Mouse (Mus musculus) limb, embryonic 14.5 days (tissue): ENCODE results near the gene Dennd1a. TPM values are rescaled to one million over a fixed set of nuclear protein-coding genes. Genes with fewer than 3 reads are reported as not detected.

Source experiments
- ATAC-seq: fragments of 200-750 bp; cut with Nextera tagmentation; 2 replicates; pipeline ENCODE4 v1.8.0; 2017; ENCODE audit warnings: low read depth, moderate number of reproducible peaks, moderate TSS enrichment; ENCODE audit not compliant: low FRiP score
- DNase-seq: peaks from one replicate; pipeline ENCODE4 v3.0.0-alpha.2; 2015; ENCODE audit warnings: low spot score
- H3K27ac ChIP-seq: fragments of 300-500 bp; sonication (generic); replicated peaks from 2 replicates; pipeline ENCODE4 v1.5.1; 2014; ENCODE audit warnings: low read depth, mild to moderate bottlenecking, low read length, moderate library complexity, mixed read lengths
- H3K27me3 ChIP-seq: fragments of 300-500 bp; sonication (generic); 2 replicates; pipeline ENCODE4 v1.6.1; 2014; ENCODE audit warnings: low read length, mixed read lengths; ENCODE audit not compliant: control insufficient read depth, insufficient read depth
- H3K36me3 ChIP-seq: fragments of 300-500 bp; sonication (generic); 2 replicates; pipeline ENCODE4 v1.6.1; 2014; ENCODE audit warnings: mild to moderate bottlenecking, low read length, moderate library complexity, mixed read lengths; ENCODE audit not compliant: control insufficient read depth, insufficient read depth
- H3K4me1 ChIP-seq: fragments of 300-500 bp; sonication (generic); 2 replicates; pipeline ENCODE4 v1.6.1; 2014; ENCODE audit warnings: antibody characterized with exemption, low read length, mixed read lengths; ENCODE audit not compliant: control insufficient read depth, insufficient read depth
- H3K4me2 ChIP-seq: fragments of 300-500 bp; sonication (generic); replicated peaks from 2 replicates; pipeline ENCODE4 v1.6.1; 2014; ENCODE audit warnings: low read depth, mild to moderate bottlenecking, low read length, moderate library complexity; ENCODE audit not compliant: severe bottlenecking
- H3K4me3 ChIP-seq: fragments of 300-500 bp; sonication (generic); replicated peaks from 2 replicates; pipeline ENCODE4 v1.5.1; 2014; ENCODE audit warnings: low read length
- H3K9ac ChIP-seq: fragments of 300-500 bp; sonication (generic); 2 replicates; pipeline ENCODE4 v1.6.1; 2014; ENCODE audit warnings: mild to moderate bottlenecking, low read depth, low read length, moderate library complexity; ENCODE audit not compliant: severe bottlenecking
- H3K9me3 ChIP-seq: fragments of 300-500 bp; sonication (generic); 2 replicates; pipeline ENCODE4 v1.6.1; 2016; ENCODE audit warnings: low read length; ENCODE audit not compliant: control insufficient read depth
- POLR2A ChIP-seq: fragments of 200-500 bp; IDR thresholded peaks from 2 replicates; pipeline ENCODE4 v1.8.0; 2012; ENCODE audit warnings: inconsistent platforms, mild to moderate bottlenecking, moderate library complexity, borderline replicate concordance; ENCODE audit not compliant: insufficient read depth, insufficient read length; ENCODE audit errors: extremely low read depth
- WGBS: fragments of 180-500 bp; shearing (Covaris S2); extraction: QIAGEN DNeasy Blood & Tissue Kit; methylation state at CpG from one replicate; pipeline ENCODE4 v1.1.7; 2014; 5-methylcytosine and 5-hydroxymethylcytosine counted together
- polyA plus RNA-seq, 2 experiments: library from polyadenylated mRNA; depleted of rRNA in 1 of 2; stranded (reverse) in 1 of 2; unstranded in 1 of 2; fragments of >200 nt; fragmentation: Nextera tagmentation in 1 of 2; extraction: Ambion mirVana in 1 of 2; gene quantifications; 2 replicates each; pipeline versions ENCODE4 v1.2.1 to v1.2.3; 2012 to 2014

Dennd1a gene
- polyA plus RNA-seq, 2 experiments, result 11.8 to 22.9 TPM

DNA sequence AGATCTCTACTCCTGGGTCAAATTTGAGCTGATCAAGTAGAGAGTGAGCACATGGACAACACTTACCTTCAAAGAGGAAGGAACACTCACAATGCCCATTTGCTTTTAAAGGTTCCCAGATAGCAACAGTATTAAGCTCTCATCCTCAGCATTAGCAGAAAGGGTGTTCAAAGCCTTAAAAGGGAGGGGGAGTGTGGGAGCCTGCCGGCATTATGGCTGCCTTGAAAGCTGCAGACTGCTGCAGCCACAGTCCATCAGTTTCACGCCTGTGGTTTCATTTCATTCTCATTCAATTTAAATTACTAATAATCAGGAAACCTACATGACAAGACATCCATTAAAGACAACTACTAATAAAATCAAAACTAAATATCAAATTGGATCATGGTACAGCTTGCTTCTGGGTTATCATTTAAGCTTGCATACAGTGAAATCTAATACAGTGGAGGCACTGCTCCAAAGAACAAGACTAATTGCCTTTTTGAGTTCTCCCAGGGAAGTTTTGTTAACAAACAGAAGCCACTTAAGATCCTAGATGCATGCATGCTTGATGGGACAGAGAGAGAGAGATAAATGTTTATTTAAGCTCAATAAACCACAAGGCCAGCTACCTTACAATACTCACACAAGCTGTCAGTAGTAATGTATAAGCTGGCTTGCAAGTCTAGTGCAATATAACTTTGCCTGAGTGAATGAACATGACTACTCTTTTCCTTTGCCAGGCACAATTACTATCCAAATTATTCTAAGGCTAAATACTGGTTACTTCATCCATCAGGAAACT lies 192.6 kb downstream of the Dennd1a start:
- Histone ChIP-seq H3K27ac (no peak overlapping the region), H3K27me3 (no peaks in the 10 kb centered on the region), H3K36me3 (no peaks in the 10 kb centered on the region), H3K4me2 (no peak overlapping the region), H3K9me3 (no peaks in the 10 kb centered on the region), H3K4me3 (no peak overlapping the region), H3K4me1 (peaks cover 22% of the 10 kb centered on the region), H3K9ac (no peak overlapping the region)
- no peak for ATAC-seq
- WGBS, result 40% methylated on average over 2 of the region's 2 CpGs
- TF ChIP-seq POLR2A, result no peak
- no peak for DNase-seq

GRCm38 (mm10) chr2:38093968-38094367 lies 193.2 kb downstream of the Dennd1a start:
- H3K4me3 ChIP-seq, result no peak overlapping the region
- TF ChIP-seq POLR2A, result no peak
- H3K27me3 ChIP-seq, result no peaks in the 10 kb centered on the region
- H3K27ac ChIP-seq, result no peak overlapping the region
- H3K9ac ChIP-seq, result no peak overlapping the region
- peaks cover 16% of the 10 kb centered on the region for H3K4me1 ChIP-seq
- no peaks in the 10 kb centered on the region for H3K36me3 ChIP-seq
- DNase-seq (no peak), ATAC-seq (no peak)
- no peaks in the 10 kb centered on the region for H3K9me3 ChIP-seq
- H3K4me2 ChIP-seq, result no peak overlapping the region

DNA sequence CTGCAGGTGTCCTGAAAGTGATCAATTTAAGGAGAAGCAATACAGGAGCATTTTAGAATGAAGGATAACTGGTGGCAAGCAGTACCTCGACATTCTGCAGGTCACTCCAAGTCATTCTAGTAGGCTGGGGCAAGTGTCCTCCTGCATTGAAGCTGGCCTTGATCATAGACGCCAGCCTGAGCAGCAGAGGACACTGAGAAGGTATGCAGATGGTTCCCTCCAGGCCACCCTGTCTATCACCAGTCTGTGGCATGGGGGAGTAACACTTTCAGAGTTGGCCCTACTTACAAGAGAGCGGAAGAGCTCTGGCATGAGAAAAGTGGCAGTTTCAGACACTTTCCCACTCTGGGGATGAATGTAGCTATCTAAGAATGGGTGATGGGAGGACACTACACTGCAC lies 193.9 kb downstream of the Dennd1a start:
- H3K4me1 ChIP-seq, result peaks cover 9% of the 10 kb centered on the region
- WGBS, result 72% methylated on average over 3 of the region's 3 CpGs
- H3K9ac ChIP-seq, result no peak overlapping the region

DNA sequence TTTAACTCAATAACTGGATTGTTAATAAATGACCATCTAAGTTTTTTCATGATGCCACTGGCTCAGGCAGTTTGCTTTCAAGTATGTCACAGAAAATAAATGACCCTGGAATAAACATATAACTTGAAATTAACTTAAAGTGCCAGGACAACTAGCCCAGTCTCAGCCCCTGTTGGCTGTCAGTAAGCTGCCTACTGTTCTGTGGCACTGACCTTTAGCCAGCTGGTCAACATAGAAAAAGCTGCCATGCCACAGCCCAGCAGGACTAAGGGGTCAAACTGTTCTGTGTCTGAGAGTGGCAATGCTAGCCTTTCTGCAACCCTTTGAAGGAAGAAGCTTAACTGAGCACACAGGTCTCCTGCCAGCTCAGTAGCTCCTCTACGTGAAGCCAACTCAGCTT lies 198.8 kb downstream of the Dennd1a start:
- no peak overlapping the region for H3K4me3 ChIP-seq
- H3K9me3 ChIP-seq, result no peaks in the 10 kb centered on the region
- WGBS, result 91% methylated on average over 1 of the region's 1 CpGs
- ATAC-seq (no peak), DNase-seq (no peak)
- no peak overlapping the region for H3K9ac ChIP-seq
- H3K27me3 ChIP-seq, result no peaks in the 10 kb centered on the region
- H3K4me2 ChIP-seq, result no peak overlapping the region
- no peaks in the 10 kb centered on the region for H3K36me3 ChIP-seq
- H3K27ac ChIP-seq, result no peak overlapping the region
- TF ChIP-seq POLR2A, result no peak
- H3K4me1 ChIP-seq, result 0 out of 2 replicates have a peak, but pooled peaks cover 2% of the 10 kb centered on the region

More for the DNA sequence above, 193.9 kb downstream of the Dennd1a start:
- Histone ChIP-seq H3K36me3 (no peaks in the 10 kb centered on the region), H3K9me3 (no peaks in the 10 kb centered on the region), H3K27ac (no peak overlapping the region), H3K4me2 (no peak overlapping the region), H3K4me3 (no peak overlapping the region), H3K27me3 (no peaks in the 10 kb centered on the region)
- ATAC-seq, result no peak
- no peak for TF ChIP-seq POLR2A
- DNase-seq, result no peak

DNA sequence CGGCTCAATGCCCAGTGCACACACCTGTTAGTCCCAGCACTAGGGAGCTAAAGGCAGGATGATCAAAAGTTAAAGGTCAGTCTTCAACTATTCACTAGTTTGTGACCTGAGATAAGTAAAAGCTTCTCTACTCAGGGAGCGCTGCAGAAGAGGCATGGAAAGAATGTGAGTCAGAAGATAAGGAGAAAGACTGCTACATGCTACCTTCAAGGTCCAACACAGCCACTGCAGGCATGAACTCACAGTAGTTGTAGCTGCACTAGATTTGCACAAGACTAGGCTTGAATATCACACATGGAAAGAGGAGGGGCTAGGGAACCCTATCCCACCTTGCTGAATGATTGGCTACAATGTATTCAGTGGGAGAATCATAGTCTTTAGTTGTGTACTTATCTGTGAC lies 202.1 kb downstream of the Dennd1a start:
- TF ChIP-seq POLR2A, result no peak
- 86% methylated on average over 2 of the region's 2 CpGs for WGBS
- no peaks in the 10 kb centered on the region for H3K36me3 ChIP-seq
- H3K9ac ChIP-seq, result no peak overlapping the region
- no peak overlapping the region for H3K4me2 ChIP-seq
- ATAC-seq, result no peak
- no peak for DNase-seq
- H3K4me3 ChIP-seq, result no peak overlapping the region
- H3K9me3 ChIP-seq, result no peaks in the 10 kb centered on the region
- no peak overlapping the region for H3K27ac ChIP-seq
- no peaks in the 10 kb centered on the region for H3K4me1 ChIP-seq
- H3K27me3 ChIP-seq, result no peaks in the 10 kb centered on the region
